8 mouse cellular contexts compared by ENCODE assay signal in the genomic region with DNA sequence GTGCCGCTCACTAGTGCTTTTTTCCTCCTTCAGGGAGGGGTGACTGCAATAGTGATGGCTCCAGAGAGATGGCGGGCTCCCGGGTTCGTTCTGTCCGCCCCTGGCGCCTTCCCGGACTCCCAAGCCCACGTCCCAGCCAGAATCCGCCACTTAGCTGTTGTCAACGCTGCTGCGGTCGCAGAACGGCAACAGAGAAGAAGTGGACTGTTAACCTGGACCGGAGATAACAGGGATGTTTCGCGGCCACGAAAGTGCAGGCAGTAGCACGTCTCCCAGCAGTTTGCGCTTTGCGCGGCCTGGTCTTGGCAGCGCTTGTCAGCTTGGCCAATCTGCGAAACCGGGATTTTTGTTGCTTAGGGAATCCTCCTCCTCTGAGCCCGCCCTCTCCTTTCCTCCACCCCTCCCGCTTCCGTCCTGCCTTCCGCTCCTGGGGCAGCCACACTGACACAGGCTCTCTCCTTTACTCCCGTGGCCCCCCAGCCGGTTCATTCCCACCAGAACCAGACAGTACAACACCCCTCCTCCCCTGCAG. TPM values are rescaled to one million over a fixed set of nuclear protein-coding genes. Genes with fewer than 3 reads are reported as not detected.
DNase-seq lines count a peak whose midpoint lies in the region; ATAC-seq and TF ChIP-seq lines count a peak whose summit lies in the region.

A gene (minus strand): TSS at position 322 of the 532 bp plus-strand sequence.

- no peaks in the 10 kb centered on the region for H3K4me1 ChIP-seq in forebrain, embryonic 12.5 days
- no peaks in the 10 kb centered on the region for H3K4me1 ChIP-seq in heart, embryonic 16.5 days (ENCODE audit: control insufficient read depth, insufficient read depth, low read length)
- no peaks in the 10 kb centered on the region for H3K4me1 ChIP-seq in liver, embryonic 12.5 days
- H3K4me1 ChIP-seq in thymus, adult 2 months (replicated peaks; ENCODE audit: control insufficient read depth, insufficient read depth, low read length): 0 out of 2 replicates have a peak, but pooled peaks cover 5% of the 10 kb centered on the region

- peak within 1 kb of the TSS; percentile 48 for H3K4me3 ChIP-seq in forebrain, embryonic 12.5 days (replicated peaks)
- H3K4me3 ChIP-seq in heart, embryonic 16.5 days (ENCODE audit: low read length): peak within 1 kb of the TSS; percentile 67
- H3K4me3 ChIP-seq in liver, embryonic 12.5 days: peak within 1 kb of the TSS; percentile 61
- H3K4me3 ChIP-seq in thymus, adult 2 months (ENCODE audit: control insufficient read depth, insufficient read depth, low read length): peak within 1 kb of the TSS; percentile 63

- no peak for TF ChIP-seq CTCF in thymus, adult 2 months (IDR thresholded peaks at IDR 0.05; ENCODE audit: borderline replicate concordance, control insufficient read depth, extremely low read depth, insufficient read depth, low read length, poor library complexity)

- H3K9me3 ChIP-seq in forebrain, embryonic 12.5 days: no peaks in the 10 kb centered on the region
- no peaks in the 10 kb centered on the region for H3K9me3 ChIP-seq in heart, embryonic 16.5 days (replicated peaks; ENCODE audit: control insufficient read depth, low read length)
- no peaks in the 10 kb centered on the region for H3K9me3 ChIP-seq in liver, embryonic 12.5 days (replicated peaks)

- ATAC-seq in forebrain, embryonic 12.5 days (ENCODE audit: low FRiP score): peak; percentile 91
- peak; percentile 95 for ATAC-seq in heart, embryonic 16.5 days (replicated peaks; ENCODE audit: extremely low read depth, insufficient read depth, low FRiP score)
- ATAC-seq in liver, embryonic 12.5 days: peak; percentile 79

- TF ChIP-seq POLR2A in thymus, adult 2 months (IDR thresholded peaks at IDR 0.05; ENCODE audit: control insufficient read depth, extremely low read depth, insufficient read depth, low read length, poor library complexity): no peak

- H3K27me3 ChIP-seq in forebrain, embryonic 12.5 days: no peaks in the 10 kb centered on the region
- no peaks in the 10 kb centered on the region for H3K27me3 ChIP-seq in heart, embryonic 16.5 days (ENCODE audit: control insufficient read depth, insufficient read depth, low read length)
- H3K27me3 ChIP-seq in liver, embryonic 12.5 days (replicated peaks): peaks cover 14% of the 10 kb centered on the region; the same call in 1 of the 2 replicates
- H3K27me3 ChIP-seq in thymus, adult 2 months (ENCODE audit: control insufficient read depth, insufficient read depth, low read length): no peaks in the 10 kb centered on the region; the same call in 1 of the 2 replicates

- no peaks in the 10 kb centered on the region for H3K36me3 ChIP-seq in forebrain, embryonic 12.5 days (replicated peaks)
- H3K36me3 ChIP-seq in heart, embryonic 16.5 days (ENCODE audit: control insufficient read depth, insufficient read depth): no peaks in the 10 kb centered on the region
- no peaks in the 10 kb centered on the region for H3K36me3 ChIP-seq in liver, embryonic 12.5 days
- H3K36me3 ChIP-seq in thymus, adult 2 months (ENCODE audit: control insufficient read depth, insufficient read depth, low read length): no peaks in the 10 kb centered on the region

- H3K27ac ChIP-seq in forebrain, embryonic 12.5 days: peak within 1 kb of the TSS; percentile 89
- peak within 1 kb of the TSS; percentile 95 for H3K27ac ChIP-seq in heart, embryonic 16.5 days (ENCODE audit: low read length)
- H3K27ac ChIP-seq in liver, embryonic 12.5 days: peak within 1 kb of the TSS; percentile 65
- no peak within 1 kb of the TSS for H3K27ac ChIP-seq in thymus, adult 2 months (ENCODE audit: control insufficient read depth, insufficient read depth, low read length)

- DNase-seq in ES-CJ7 (ENCODE audit: low read depth, low spot score): peak; percentile 89
- DNase-seq in c-Kit-positive CD71-positive TER-119-negative erythroid progenitor cells, embryonic 14.5 days (ENCODE audit: low read depth): peak; percentile 27
- DNase-seq in kidney, postnatal 14 days: peak; percentile 81
- DNase-seq in neural tube, embryonic 10.5 days (ENCODE audit: extremely low spot score, low spot score): peak; percentile 67
- DNase-seq in thymus, adult 2 months: peak; percentile 12

- peak within 1 kb of the TSS; percentile 55 for H3K4me2 ChIP-seq in forebrain, embryonic 12.5 days
- H3K4me2 ChIP-seq in heart, embryonic 16.5 days (ENCODE audit: low read depth, low read length): peak within 1 kb of the TSS; percentile 72
- H3K4me2 ChIP-seq in liver, embryonic 12.5 days: peak within 1 kb of the TSS; percentile 77

- 18% methylated on average over 30 of the region's 30 CpGs for WGBS in forebrain, embryonic 12.5 days
- WGBS in heart, embryonic 16.5 days: 15% methylated on average over 29 of the region's 30 CpGs
- WGBS in liver, embryonic 12.5 days (ENCODE audit: insufficient replicate concordance): 8% methylated on average over 29 of the region's 30 CpGs
- WGBS in thymus, adult 2 months: 4% methylated on average over 29 of the region's 30 CpGs

- peak within 1 kb of the TSS; percentile 55 for H3K9ac ChIP-seq in forebrain, embryonic 12.5 days
- H3K9ac ChIP-seq in heart, embryonic 16.5 days (ENCODE audit: low read length): peak within 1 kb of the TSS; percentile 77
- peak within 1 kb of the TSS; percentile 48 for H3K9ac ChIP-seq in liver, embryonic 12.5 days

RNA-seq across cellular contexts. Expression of the gene that starts here (rescaled TPM):
- 9.5 and 10.0 TPM in 2 replicates for polyA plus RNA-seq in forebrain, embryonic 12.5 days (2016; fragmentation: Nextera tagmentation; extraction: Ambion mirVana)
- 3.2 and 3.3 TPM in 2 replicates for polyA plus RNA-seq in heart, embryonic 16.5 days (2015; fragmentation: Nextera tagmentation; extraction: Ambion mirVana)
- 1.5 and 2.1 TPM in 2 replicates for polyA plus RNA-seq in liver, embryonic 12.5 days (2016; fragmentation: Nextera tagmentation; extraction: Ambion mirVana)
- 0.10 and 0.19 TPM in 2 replicates for polyA plus RNA-seq in thymus, adult 2 months (2012; rRNA removed)

Comparison
In these comparisons a context has a peak if more than half of its experiments do, and no peak if none do; other contexts are left out.
1. Peak in DNase-seq and H3K4me3 ChIP-seq in thymus, adult 2 months; RNA of the gene not detected or under 1 TPM.
2. DNase-seq: peak in every context shown above with its lines; median percentile 89 in ES-CJ7; 81 in kidney, postnatal 14 days; 67 in neural tube, embryonic 10.5 days; 27 in c-Kit-positive CD71-positive TER-119-negative erythroid progenitor cells, embryonic 14.5 days; 12 in thymus, adult 2 months.